Mouse (Mus musculus) MN1 (cell line): Measurements from ENCODE around the gene Cdiptos.
A peak's percentile ranks its signal among the peaks of the same experiment; 100 is the strongest.

Experiments used
- DNase-seq: peaks from one replicate; pipeline ENCODE4 v3.0.0-alpha.2; 2016; ENCODE audit warnings: low spot score

Gene Cdiptos

GRCm38 (mm10) chr7:126975950-126976866, at the start of gene Cdiptos:
Cdiptos (minus strand) TSS chr7:126976098.
- peak; percentile 97 for DNase-seq

GRCm38 (mm10) chr7:127024755-127025555, 49.1 kb upstream of the Cdiptos start:
- DNase-seq = peak; percentile 90

GRCm38 (mm10) chr7:127023896-127024690, 48.2 kb upstream of the Cdiptos start:
- no peak for DNase-seq

GRCm38 (mm10) chr7:127023272-127023691, 47.4 kb upstream of the Cdiptos start:
- peak; percentile 61 for DNase-seq

GRCm38 (mm10) chr7:127022528-127023271, 46.8 kb upstream of the Cdiptos start:
- no peak for DNase-seq

GRCm38 (mm10) chr7:127021563-127022527, 45.9 kb upstream of the Cdiptos start:
- DNase-seq = peak; percentile 49

GRCm38 (mm10) chr7:127020901-127021562, 45.1 kb upstream of the Cdiptos start, which contains the start of the genes Gm42742 and Prrt2:
Gm42742 (minus strand) TSS chr7:127021097.
Prrt2 (minus strand) TSS chr7:127021211.
- DNase-seq = peak; percentile 46

- no peak for DNase-seq
Observed at GRCm38 (mm10) chr7:127020491-127020890, 44.6 kb upstream of the Cdiptos start.

GRCm38 (mm10) chr7:127020031-127020430, 44.1 kb upstream of the Cdiptos start:
- DNase-seq = no peak

- DNase-seq = no peak
Observed at GRCm38 (mm10) chr7:127019306-127019960, 43.5 kb upstream of the Cdiptos start.

- no peak for DNase-seq
Observed at GRCm38 (mm10) chr7:127018416-127019305, 42.8 kb upstream of the Cdiptos start.

GRCm38 (mm10) chr7:127017950-127018345, 42.0 kb upstream of the Cdiptos start:
- DNase-seq = no peak

- DNase-seq = peak; percentile 99
Observed at GRCm38 (mm10) chr7:127016971-127017949, 41.4 kb upstream of the Cdiptos start, which contains the start of gene Pagr1a. Pagr1a (minus strand) TSS chr7:127017352.

- DNase-seq = no peak
Observed at GRCm38 (mm10) chr7:127016486-127016938, 40.6 kb upstream of the Cdiptos start.

- no peak for DNase-seq
Observed at GRCm38 (mm10) chr7:127016481-127016485, 40.4 kb upstream of the Cdiptos start, which contains the start of gene Pagr1b. Pagr1b (minus strand) TSS chr7:127016484.

- DNase-seq = peak; percentile 66
Observed at GRCm38 (mm10) chr7:127016081-127016480, 40.2 kb upstream of the Cdiptos start.

GRCm38 (mm10) chr7:127014993-127015392, 39.1 kb upstream of the Cdiptos start:
- DNase-seq = peak; percentile 51
